Mouse (Mus musculus): ENCODE data around the gene Hic2.

DNA sequence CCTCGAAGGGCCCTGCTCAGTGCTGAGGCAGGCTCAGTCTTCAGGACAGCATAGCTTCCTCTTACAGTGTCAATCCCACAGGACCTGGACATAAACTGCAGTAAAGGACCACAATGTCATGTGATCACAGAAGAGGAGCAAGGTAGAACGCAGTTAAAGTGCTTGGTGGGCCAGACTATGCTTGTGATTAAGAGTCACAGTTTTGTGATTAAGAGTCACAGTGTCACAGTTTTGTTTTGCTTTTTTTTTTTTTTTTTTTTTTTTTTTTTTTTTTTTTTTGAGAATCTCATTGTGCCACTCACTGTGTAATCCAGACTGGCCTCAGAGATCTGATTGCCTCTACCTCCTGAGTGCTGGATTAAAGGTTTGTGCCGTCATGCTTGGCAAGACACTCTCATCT lies 32.7 kb downstream of the Hic2 start:
- no peak for TF ChIP-seq CTCF (IDR thresholded peaks at IDR 0.05; ENCODE audit: extremely low read depth, insufficient read length, insufficient replicate concordance, low read depth, low read length)
- TF ChIP-seq POLR2A (IDR thresholded peaks at IDR 0.05; ENCODE audit: low read depth, low read length) = no peak
